Mouse (Mus musculus) small intestine, adult 2 months (tissue): ENCODE results near the gene Melk. TPM values are rescaled to one million over a fixed set of nuclear protein-coding genes. Genes with fewer than 3 reads are reported as not detected.

Experiments used
- H3K27ac ChIP-seq: fragments of 200-500 bp; 2 replicates; pipeline ENCODE4 v1.5.1; 2012; ENCODE audit warnings: low read depth, low read length, control low read depth, inconsistent platforms; ENCODE audit not compliant: insufficient read depth
- H3K27me3 ChIP-seq: fragments of 200-500 bp; 2 replicates; pipeline ENCODE4 v1.6.1; 2012; ENCODE audit warnings: mild to moderate bottlenecking, moderate library complexity, low read length, inconsistent platforms; ENCODE audit not compliant: control insufficient read depth, insufficient read depth
- H3K36me3 ChIP-seq: fragments of 200-500 bp; 2 replicates; pipeline ENCODE4 v1.6.1; 2012; ENCODE audit warnings: mild to moderate bottlenecking, low read length, control low read depth, inconsistent platforms; ENCODE audit not compliant: control insufficient read depth, insufficient read depth
- H3K4me1 ChIP-seq: fragments of 200-500 bp; 2 replicates; pipeline ENCODE4 v1.6.1; 2012; ENCODE audit warnings: low read length, inconsistent platforms, mixed read lengths; ENCODE audit not compliant: control insufficient read depth, insufficient read depth, insufficient read length
- H3K4me3 ChIP-seq: fragments of 200-500 bp; 2 replicates; pipeline ENCODE4 v1.5.1; 2012; ENCODE audit warnings: low read depth, mild to moderate bottlenecking, control low read depth, inconsistent platforms, low read length, moderate library complexity
- CTCF ChIP-seq: fragments of 200-500 bp; IDR thresholded peaks from 2 replicates; pipeline ENCODE4 v1.5.1; 2012; ENCODE audit warnings: low read depth, mild to moderate bottlenecking, control low read depth, inconsistent platforms, low read length, moderate library complexity, mixed read lengths; ENCODE audit not compliant: insufficient replicate concordance, insufficient read length; ENCODE audit errors: extremely low read depth
- POLR2A ChIP-seq: fragments of 200-500 bp; IDR thresholded peaks from 2 replicates; pipeline ENCODE4 v1.6.1; 2012; ENCODE audit warnings: low read depth, mild to moderate bottlenecking, control low read depth, inconsistent platforms, low read length, moderate library complexity
- WGBS: fragments of 180-500 bp; shearing (Covaris S2); methylation state at CpG from one replicate; pipeline ENCODE4 v1.1.7; 2018; 5-methylcytosine and 5-hydroxymethylcytosine counted together
- polyA plus RNA-seq: library from polyadenylated mRNA; depleted of rRNA; stranded (reverse); fragments of >200 nt; gene quantifications from 2 replicates; pipeline ENCODE4 v1.2.3, GENCODE M21; 2012

Gene Melk
- polyA plus RNA-seq, 1 experiment, result 2.4 TPM

- TF ChIP-seq CTCF (no peak), POLR2A (no peak)
- no peaks in the 10 kb centered on the region for H3K27me3 ChIP-seq
- H3K36me3 ChIP-seq, result peaks cover 7% of the 10 kb centered on the region
- WGBS, result 97% methylated on average over 3 of the region's 3 CpGs
- H3K4me3 ChIP-seq, result no peak overlapping the region
- no peaks in the 10 kb centered on the region for H3K4me1 ChIP-seq
- H3K27ac ChIP-seq, result no peak overlapping the region
These were observed 26.0 kb downstream of the Melk start for GRCm38 (mm10) chr4:44326721-44327120.

GRCm38 (mm10) chr4:44327976-44328375, 27.3 kb downstream of the Melk start:
- Histone ChIP-seq H3K36me3 (peaks cover 8% of the 10 kb centered on the region), H3K4me1 (no peaks in the 10 kb centered on the region), H3K27me3 (no peaks in the 10 kb centered on the region), H3K27ac (no peak overlapping the region), H3K4me3 (no peak overlapping the region)
- WGBS, result 89% methylated on average over 1 of the region's 1 CpGs
- TF ChIP-seq POLR2A (no peak), CTCF (no peak)

- Histone ChIP-seq H3K36me3 (peaks cover 4% of the 10 kb centered on the region; the same call in 1 of the 2 replicates), H3K27me3 (no peaks in the 10 kb centered on the region), H3K4me3 (no peak overlapping the region), H3K4me1 (no peaks in the 10 kb centered on the region), H3K27ac (no peak overlapping the region)
- WGBS, result 86% methylated on average over 8 of the region's 8 CpGs
- no peak for TF ChIP-seq POLR2A
- TF ChIP-seq CTCF, result no peak
These were observed 34.3 kb downstream of the Melk start for GRCm38 (mm10) chr4:44335006-44335405.

GRCm38 (mm10) chr4:44361670-44362069, 61.0 kb downstream of the Melk start:
- Histone ChIP-seq H3K36me3 (0 out of 2 replicates have a peak, but pooled peaks cover 1% of the 10 kb centered on the region), H3K27ac (no peak overlapping the region), H3K27me3 (no peaks in the 10 kb centered on the region), H3K4me1 (no peaks in the 10 kb centered on the region), H3K4me3 (no peak overlapping the region)
- 38% methylated on average over 7 of the region's 7 CpGs for WGBS
- TF ChIP-seq CTCF (no peak), POLR2A (no peak)

- no peak for TF ChIP-seq POLR2A
- TF ChIP-seq CTCF, result no peak
- 0 out of 2 replicates have a peak, but pooled peaks cover 1% of the 10 kb centered on the region for H3K36me3 ChIP-seq
- H3K27ac ChIP-seq, result no peak overlapping the region
- no peaks in the 10 kb centered on the region for H3K27me3 ChIP-seq
- no peak overlapping the region for H3K4me3 ChIP-seq
- no peaks in the 10 kb centered on the region for H3K4me1 ChIP-seq
- 80% methylated on average over 12 of the region's 12 CpGs for WGBS
These were observed 62.8 kb downstream of the Melk start for GRCm38 (mm10) chr4:44363434-44364013.

- Histone ChIP-seq H3K4me1 (no peaks in the 10 kb centered on the region), H3K27ac (no peak overlapping the region), H3K4me3 (no peak overlapping the region), H3K27me3 (no peaks in the 10 kb centered on the region), H3K36me3 (no peaks in the 10 kb centered on the region)
- 70% methylated on average over 37 of the region's 37 CpGs for WGBS
- TF ChIP-seq POLR2A (no peak), CTCF (no peak)
These were observed 91.8 kb downstream of the Melk start for GRCm38 (mm10) chr4:44392231-44393216.

- no peak for TF ChIP-seq POLR2A
- TF ChIP-seq CTCF, result peak; percentile 71
- H3K4me3 ChIP-seq, result no peak overlapping the region
- no peaks in the 10 kb centered on the region for H3K27me3 ChIP-seq
- H3K27ac ChIP-seq, result no peak overlapping the region
- WGBS, result 10% methylated on average over 5 of the region's 5 CpGs
- H3K36me3 ChIP-seq, result no peaks in the 10 kb centered on the region
- no peaks in the 10 kb centered on the region for H3K4me1 ChIP-seq
These were observed 101.9 kb downstream of the Melk start for GRCm38 (mm10) chr4:44402607-44403006.
